Mouse (Mus musculus): ENCODE measurements at regions not wholly inside any gene's neighbourhood (a gene's known extent, or its start where the extent isn't known, plus 50 kb on each side); places are given as distances from the start of the nearest gene placed in this dataset.

- TF ChIP-seq CTCF (IDR thresholded peaks at IDR 0.05; ENCODE audit: control insufficient read depth, insufficient read depth, insufficient replicate concordance, low read depth, low read length): no peak
- no peak for TF ChIP-seq POLR2A (IDR thresholded peaks at IDR 0.05; ENCODE audit: control insufficient read depth, low read depth, low read length)
Measured at GRCm38 (mm10) chr1:119124798-119125197, 71.4 kb upstream of the Gli2 start.
